Mouse (Mus musculus) left cerebral cortex, adult 11 months (tissue): ENCODE measurements around the gene Hist1h2ba.

ENCODE experiments used
- DNase-seq: peaks from one replicate; pipeline ENCODE4 v3.0.0; 2022; ENCODE audit warnings: low spot score

Hist1h2ba gene

GRCm38 (mm10) chr13:23906906-23907305 lies 27.1 kb downstream of the Hist1h2ba start:
- no peak for DNase-seq

- DNase-seq: no peak
These were observed 35.7 kb downstream of the Hist1h2ba start for GRCm38 (mm10) chr13:23898242-23898641.

- no peak for DNase-seq
These were observed 40.7 kb downstream of the Hist1h2ba start for GRCm38 (mm10) chr13:23893269-23893593.

- DNase-seq: no peak
These were observed 41.2 kb downstream of the Hist1h2ba start for GRCm38 (mm10) chr13:23892592-23893268.

- DNase-seq: no peak
These were observed 44.8 kb downstream of the Hist1h2ba start for GRCm38 (mm10) chr13:23889011-23889605.

- DNase-seq: no peak
These were observed 46.8 kb downstream of the Hist1h2ba start for GRCm38 (mm10) chr13:23887026-23887725.

DNA sequence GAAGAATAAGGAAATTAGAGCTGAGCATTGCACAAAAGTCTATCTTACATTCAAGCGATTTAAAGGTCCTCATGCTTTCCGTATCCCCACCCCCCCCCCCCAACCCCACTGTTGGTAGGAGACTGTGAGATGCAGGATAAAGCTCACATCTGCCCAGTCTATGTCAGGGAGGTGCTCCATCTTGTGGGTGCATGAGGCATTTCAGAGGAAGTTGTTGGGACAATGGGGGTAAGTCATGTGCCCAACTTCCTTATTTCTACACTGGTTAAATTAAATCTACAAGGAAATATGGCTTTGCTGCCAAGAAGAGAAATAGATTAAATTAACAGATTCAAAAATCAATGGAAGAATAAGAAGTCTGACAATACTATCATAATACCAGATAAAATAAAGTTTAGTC lies 48.4 kb downstream of the Hist1h2ba start:
- DNase-seq: no peak
